Mouse (Mus musculus): Measurements from ENCODE around the gene Hprt.
"Not testable (repeated sequence)": the region's sequence is repeated elsewhere in the genome, so short reads cannot be mapped to it uniquely, and the experiment has no call there.

Gene Hprt

DNA sequence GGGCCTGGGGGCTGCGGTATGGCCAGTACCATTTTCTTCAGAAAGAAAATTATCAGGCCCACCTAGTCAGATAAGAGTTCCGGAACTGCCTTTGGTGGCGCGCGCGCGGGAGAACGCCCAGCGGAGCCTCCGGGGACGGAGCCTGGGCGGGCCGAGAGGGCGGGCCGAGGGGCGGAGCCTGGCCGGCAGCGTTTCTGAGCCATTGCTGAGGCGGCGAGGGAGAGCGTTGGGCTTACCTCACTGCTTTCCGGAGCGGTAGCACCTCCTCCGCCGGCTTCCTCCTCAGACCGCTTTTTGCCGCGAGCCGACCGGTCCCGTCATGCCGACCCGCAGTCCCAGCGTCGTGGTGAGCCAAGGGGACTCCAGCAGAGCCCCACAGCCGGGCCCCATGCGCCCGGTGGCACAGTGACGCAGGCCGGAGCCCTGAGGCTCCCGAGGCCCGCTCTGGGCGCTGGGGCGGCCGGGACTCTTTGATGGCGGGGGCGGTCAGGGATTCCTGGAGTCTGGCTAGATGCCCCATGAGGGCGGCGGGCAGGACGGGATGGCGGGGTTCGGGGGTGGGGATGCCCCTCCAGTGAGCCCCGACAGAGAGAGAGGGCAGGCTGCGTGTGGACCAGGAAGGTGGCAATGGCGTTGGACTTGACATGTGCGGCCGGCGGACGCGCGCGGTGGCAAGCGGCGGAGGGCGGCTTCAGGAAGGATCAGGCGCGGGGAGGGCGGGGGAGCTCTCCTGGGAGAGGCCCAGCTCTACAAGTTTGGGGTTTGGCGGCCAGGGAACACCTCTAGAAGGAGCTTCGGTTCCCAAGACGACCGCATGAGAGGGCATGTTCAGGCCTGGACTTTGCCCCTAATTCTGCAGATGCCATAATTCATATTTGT, at the start of gene Hprt:
Hprt (plus strand) TSS at position 233 of the 879 bp plus-strand sequence.
- DNase-seq (ENCODE audit: low read depth, low spot score), result peak; percentile 63

DNA sequence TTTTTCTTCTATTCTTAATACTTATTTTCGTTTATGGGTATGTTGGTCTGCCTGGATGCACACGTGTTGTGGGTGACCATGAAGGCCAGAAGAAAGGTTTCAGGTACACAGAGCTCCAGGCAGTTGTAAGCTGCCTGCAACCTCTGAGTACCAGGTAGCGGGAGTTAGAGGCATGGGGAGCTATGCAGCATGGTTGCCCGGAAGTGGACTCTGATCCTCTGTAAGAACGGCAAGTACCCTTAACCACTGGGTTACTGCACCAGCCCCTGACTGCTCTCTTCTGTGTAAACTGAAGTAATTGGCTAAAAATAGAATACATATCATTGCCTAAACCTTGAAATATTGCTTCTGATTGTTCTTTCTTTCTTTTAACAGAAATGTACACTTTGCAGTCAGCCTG, 42.4 kb upstream of the Hprt start:
- DNase-seq (ENCODE audit: low read depth, low spot score), result no peak

DNA sequence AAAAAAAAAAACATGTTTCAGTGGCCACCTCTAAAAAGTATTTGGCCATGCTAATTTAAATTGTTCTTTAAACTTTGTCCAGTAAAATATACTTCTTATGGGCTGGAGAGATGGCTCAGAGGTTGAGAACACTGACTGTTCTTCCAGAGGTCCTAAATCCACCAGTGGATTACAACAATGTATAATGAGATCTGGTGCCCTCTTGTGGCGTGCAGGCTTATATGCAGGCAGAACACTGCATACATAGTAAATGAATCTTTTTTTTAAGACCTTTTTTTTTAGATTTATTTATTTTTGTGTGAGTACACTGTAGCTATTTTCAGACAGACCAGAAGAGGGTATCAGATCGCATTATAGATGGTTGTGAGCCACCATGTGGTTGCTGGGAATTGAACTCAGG, 38.2 kb upstream of the Hprt start:
- no peak for DNase-seq (ENCODE audit: low read depth, low spot score)

DNA sequence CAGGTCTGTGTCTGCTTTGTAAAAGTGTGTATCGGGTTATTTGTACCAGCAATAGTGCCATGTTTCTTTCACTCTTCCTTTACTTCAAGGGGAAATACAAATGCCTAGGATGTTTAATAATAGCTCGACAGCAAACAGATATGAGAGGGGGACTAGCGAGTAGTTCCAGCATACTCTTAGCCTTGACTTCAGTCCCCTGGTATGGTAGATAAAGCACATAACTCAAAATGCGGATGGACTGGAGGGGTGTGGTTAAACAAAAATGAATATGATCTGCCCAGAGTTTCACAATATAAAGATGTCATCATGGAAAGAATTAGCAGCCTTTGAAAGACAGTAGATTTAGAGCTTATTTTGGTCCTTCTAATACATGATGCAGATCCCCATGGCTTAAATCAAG, 31.0 kb upstream of the Hprt start:
- DNase-seq (ENCODE audit: low read depth, low spot score), result no peak

DNA sequence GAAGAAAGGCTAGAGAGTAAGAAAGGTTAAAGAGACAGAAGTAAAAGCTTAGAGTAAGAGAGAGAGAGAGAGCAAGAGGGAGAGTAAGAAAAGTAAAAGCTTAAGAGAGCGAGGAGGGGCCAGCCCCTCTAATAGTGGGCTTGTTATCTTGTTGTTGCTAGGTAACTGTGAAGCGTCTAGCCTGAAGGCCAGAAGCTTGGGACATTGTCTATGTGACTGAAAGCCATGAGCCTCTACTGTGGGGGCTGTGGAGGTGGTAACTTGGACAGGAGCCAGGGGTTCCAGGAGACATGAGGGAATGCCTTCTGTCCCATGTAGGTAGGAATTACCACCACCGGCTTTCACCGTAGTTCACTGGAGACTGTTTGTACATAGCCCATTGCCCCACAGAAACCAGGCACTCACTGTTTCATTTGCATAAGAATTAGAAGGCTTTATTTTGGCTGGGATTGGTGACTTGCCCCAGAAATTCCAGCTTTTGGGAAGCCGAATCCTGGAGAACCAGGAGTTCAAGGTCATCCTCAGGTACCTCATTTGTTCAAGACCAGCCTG, 26.3 kb upstream of the Hprt start:
- DNase-seq (ENCODE audit: low read depth, low spot score), result no peak

DNA sequence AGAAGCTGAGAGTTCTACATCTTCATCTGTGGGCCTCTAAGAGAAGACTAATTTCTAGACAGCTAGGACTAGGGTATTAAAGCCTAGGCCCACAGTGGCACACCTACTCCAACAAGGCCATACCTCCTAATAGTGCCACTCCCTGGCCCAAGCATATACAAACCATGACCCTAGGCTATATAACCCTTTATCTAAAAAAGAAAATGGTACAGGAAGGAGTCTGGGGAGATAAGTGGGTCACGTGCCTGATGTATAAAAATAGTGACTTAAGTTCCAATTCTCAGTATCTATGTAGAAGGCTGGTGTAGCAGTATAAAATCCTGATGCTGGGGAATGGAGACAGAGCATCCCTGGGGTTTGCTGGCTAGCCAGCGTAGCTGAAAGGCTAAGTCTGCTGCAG, 22.8 kb upstream of the Hprt start:
- no peak for DNase-seq (ENCODE audit: low read depth, low spot score)

DNA sequence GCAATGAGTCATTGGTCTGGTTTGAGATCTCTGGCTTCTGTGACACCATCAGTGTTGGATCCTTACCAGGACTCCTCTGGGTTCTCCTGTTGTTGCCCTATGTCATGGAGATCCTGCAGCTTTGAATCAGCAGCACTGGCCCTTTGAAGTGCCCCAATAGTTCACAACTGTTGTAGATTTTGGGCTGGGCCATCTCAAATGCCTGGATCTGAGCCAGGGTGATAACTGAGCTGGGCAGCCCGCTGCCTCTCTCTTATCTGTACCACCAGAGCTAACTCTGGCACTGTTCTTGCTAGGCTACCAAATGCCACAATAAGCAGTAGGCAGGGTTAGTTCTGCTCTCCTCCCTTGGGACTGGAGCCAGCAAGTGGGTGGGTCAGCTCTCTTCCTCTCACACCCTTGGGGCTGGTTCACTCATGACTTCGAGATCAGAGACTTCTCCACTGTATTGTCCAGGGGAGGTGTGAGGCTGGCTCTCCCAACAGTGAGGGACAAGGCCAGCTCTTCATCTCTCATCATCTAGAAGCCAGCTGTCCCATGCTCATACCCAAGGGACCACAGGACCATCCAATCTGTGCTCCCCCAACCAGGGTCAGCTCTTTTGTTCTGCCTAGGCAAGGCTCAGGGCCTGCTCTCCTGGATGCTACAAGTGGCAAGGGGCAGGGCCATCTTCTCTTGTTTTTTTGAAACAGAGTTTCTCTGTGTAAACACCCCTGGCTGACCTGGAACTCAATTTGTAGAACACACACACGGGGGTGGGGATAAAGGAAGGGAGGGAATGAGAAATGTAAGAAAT, 16.5 kb upstream of the Hprt start:
- peak; percentile 10 for DNase-seq (ENCODE audit: low read depth, low spot score)

DNA sequence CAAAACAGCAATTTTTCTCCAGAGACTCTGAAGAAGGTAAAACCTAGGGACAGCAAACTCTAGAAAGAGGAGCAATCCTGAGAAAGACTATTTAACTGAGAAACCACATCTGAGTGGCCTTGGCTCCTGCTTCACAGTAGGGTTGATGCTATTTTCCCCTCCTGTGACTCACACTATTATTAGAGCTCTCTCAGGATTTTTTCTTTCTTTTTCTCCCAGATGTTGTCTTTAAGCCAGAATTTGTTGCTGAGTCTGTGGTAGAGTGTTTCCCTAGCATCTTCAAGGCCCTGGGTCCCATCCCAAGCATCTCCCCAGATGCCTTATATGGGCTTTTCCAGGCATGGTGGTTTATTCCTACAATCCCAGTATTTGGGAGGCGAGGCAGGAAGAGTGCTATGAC, 15.8 kb upstream of the Hprt start:
- DNase-seq (ENCODE audit: low read depth, low spot score), result no peak

DNA sequence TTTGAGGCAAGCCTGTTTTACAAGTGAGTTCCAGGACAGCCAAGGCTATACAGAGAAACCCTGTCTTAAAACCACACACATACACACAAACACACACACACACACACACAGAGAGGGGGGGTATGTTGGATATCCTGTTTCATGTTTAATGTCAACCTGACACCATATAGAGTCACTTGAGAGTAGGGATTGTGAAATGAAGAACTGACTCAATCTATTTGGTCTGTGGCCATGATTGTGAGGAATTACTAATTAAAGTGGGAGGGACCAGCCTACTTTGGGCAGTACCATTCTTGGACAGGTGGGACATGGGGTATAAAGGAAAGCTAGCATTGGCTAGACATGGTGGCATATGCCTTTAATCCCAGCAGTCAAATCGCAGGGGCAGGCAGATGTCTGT, 15.3 kb upstream of the Hprt start:
- no peak for DNase-seq (ENCODE audit: low read depth, low spot score)

DNA sequence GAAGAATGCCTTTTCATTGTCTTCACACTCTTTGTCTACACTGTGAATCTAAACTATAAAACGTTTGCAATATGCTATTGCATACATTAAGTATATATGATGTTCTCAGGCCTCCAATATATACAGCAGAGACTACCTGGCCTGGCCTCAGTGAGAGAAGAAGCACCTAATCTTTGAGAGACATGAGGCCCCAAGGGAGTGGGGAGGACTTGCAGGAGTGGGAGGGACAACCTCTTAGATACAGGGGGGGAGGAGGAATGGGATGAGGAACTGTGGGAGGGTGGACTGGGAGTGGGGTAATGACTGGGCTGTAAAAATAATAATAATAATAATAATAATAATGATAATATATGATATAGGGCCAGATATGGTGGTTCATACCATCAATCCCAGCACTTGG, 9.4 kb upstream of the Hprt start:
- no peak for DNase-seq (ENCODE audit: low read depth, low spot score)

DNA sequence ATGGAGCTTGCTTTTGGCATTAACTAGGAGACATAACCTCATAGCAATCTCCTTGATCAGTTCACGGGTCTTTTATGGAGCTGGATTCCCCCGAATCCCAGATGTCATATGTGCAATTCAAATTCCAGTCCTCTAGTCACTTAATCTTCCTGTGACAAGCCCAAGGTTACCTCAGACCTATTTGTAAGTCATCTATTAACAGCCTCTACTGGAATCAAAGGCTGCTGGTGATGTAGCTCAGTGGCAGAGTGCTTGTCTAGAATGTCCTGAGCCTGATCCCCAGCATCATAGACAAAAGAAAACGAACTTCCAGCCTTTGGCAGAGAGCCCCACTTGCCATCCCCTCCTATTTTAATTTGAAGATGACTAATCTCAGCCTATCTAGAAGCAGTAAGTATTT, 6.6 kb upstream of the Hprt start:
- no peak for DNase-seq (ENCODE audit: low read depth, low spot score)

DNA sequence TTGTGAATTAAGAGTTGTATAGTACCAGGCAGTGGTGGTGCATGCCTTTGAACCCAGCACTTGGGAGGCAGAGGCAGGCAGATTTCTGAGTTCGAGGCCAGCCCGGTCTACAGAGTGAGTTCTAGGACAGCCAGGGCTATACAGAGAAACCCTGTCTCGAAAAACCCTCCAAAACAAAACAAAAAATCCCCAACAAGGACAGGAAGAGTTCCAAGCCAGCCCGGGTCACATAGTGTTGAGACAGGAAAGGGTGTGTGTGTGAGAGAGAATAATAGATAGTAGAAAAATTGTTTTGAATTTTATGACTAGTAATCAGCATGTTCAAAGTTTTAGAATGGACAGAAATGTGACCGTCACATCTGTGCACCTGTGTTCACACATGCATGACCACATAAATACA, 6.8 kb downstream of the Hprt start:
- DNase-seq (ENCODE audit: low read depth, low spot score), result not testable (repeated sequence)

DNA sequence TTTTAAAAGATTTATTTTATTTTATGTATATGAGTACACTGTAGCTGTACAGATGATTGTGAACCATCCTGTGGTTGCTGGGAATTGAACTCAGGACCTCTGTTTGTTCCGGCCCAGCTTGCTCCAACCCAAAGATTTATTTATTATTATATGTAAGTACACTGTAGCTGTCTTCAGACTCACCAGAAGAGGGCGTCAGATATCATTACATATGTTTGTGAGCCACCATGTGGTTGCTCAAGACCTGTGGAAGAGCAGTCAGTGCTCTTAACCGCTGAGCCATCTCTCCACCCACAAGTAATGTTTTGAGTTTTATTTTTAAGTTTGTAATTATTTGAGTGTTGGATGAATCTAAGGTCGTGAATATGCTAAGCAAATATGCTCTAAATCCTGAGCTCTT, 16.9 kb downstream of the Hprt start:
- not testable (repeated sequence) for DNase-seq (ENCODE audit: low read depth, low spot score)

DNA sequence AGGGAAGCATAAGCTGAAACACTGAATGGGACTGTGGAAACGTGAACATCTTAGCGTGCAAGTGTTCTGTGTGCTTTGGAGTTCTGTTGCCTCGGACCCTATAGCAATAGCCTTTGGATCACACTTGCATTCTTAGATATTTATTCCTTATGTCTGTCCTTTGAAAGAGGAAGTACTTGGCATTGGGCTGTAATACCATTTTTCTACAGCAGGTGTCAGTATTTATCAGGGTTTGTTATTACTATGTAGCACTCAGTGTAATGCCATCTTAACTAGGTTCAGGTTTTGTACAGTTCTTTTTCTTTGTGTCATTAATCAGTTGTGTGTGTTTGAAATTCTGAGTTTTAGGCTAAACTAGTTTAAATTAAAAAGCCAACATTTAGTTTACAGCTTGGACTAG, 18.1 kb downstream of the Hprt start:
- DNase-seq (ENCODE audit: low read depth, low spot score), result peak; percentile 25

DNA sequence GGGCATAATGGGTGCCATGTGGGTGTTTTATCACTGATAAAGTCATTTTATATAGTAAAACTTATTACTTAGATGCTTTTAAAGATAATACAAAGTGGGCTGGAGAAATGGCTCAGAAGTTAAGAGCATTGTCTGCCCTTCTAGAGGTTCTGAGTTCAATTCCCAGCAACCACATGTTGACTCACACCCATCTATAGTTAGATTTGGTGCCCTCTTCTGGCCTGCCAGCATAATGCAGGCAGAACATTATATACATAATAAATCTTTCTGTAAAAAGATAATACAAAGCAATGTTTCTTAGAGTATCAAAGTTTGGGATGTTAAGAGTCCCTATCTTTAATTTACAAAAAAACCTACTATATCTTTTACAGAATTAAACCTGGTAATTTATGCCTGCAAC, 27.6 kb downstream of the Hprt start:
- DNase-seq (ENCODE audit: low read depth, low spot score), result no peak

DNA sequence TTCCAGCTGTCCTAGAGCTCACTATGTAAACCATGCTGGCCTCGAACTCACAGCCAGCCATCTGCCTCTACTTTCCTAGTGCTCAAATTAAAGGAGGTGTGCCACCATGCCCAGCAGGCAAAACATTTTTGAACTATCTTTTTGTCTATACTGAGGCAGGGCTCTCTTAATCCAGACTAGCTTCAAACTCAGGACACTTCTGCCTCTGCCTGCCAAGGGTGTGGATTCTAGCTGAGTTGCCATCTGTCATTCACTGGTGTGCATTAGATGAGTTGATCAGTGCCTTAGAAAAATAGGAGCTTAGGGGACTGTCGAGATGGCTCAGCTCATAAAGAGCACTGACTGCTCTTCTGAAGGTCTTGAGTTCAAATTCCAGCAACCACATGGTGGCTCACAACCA, 35.1 kb downstream of the Hprt start:
- no peak for DNase-seq (ENCODE audit: low read depth, low spot score)

DNA sequence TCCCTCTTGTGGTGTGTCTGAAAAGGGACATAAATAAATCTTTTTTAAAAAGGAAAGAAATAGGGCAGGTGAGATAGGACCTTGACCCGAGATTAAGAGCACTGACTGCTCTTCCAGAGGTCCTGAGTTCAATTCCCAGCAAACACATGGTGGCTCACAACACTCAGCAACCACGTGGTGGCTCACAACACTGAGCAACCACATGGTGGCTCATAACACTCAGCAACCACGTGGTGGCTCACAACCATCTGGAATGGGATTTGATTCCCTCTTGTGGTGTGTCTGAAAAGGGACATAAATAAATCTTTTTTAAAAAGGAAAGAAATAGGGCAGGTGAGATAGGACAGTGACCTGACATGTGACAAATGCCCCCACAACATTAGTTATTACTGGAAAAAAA, 36.3 kb downstream of the Hprt start:
- not testable (repeated sequence) for DNase-seq (ENCODE audit: low read depth, low spot score)

DNA sequence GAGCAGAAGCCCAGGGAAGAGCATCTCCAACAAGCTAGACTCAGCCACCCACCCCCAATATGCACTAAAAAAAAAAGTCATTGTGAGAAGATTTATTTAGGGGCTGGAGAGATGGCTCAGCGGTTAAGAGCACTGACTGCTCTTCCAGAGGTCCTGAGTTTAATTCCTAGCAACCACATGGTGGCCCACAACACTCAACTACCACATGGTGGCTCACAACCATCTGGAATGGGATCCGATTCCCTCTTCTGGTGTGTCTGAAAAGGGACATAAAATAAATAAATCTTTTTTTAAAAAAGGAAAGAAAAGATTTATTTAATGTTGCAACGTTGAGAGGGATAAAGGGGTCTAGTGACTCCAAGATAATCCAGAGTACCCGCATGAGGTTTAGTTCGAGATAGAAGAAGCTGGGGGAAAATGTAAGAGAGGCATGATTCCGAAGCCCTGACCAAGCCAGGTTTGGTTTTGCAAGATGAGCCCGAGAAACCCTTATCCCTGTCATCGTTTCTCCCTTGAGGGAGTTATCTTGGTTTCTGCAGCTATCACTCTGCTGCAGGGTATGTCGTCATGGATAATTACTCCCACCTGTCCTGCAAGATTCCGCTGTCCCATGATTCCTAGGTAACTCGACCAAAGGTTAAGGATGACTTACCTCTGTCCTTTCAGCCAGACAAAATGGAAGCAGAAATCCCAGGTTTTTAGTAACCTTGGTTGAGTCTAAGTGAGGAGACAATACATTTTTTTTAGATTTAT, 37.7 kb downstream of the Hprt start:
- DNase-seq (ENCODE audit: low read depth, low spot score), result no peak

DNA sequence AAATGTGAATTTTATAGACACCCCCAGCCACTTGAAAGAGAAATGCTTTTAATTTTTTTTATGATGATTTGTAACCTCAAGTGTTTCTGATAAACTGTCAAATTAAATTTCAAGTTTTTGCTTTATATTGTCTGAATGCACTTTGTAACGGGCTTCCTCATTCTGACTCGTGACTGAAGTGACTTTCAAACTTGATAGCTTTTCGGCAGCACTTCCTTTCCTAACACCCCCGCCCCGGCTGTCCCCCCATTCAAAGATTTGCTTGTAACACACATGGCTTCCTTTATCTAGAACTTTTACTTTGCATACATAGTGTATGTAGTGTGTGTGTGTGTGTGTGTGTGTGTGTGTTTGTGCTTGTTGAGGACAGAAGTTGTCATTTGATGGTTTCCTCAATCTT, 41.6 kb downstream of the Hprt start:
- no peak for DNase-seq (ENCODE audit: low read depth, low spot score)

DNA sequence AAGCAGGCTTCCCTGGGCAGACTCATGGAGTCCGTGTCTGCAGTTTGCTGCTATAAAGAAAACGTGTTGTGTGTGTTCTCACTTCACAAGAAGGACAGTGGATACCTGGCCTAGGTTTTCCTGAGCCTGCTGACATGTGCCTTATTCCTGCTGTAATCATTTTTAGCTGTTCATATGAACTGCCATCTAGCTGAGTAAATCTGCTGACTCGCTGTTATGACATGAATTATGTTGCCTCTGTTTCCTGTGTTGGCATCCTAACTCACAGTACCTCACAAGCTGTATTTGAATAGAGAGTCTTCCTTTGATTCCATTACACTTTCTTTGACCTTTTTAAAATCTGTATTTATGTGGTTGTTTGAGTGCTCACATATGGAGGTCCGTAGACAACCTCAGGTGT, 50.3 kb downstream of the Hprt start:
- no peak for DNase-seq (ENCODE audit: low read depth, low spot score)

DNA sequence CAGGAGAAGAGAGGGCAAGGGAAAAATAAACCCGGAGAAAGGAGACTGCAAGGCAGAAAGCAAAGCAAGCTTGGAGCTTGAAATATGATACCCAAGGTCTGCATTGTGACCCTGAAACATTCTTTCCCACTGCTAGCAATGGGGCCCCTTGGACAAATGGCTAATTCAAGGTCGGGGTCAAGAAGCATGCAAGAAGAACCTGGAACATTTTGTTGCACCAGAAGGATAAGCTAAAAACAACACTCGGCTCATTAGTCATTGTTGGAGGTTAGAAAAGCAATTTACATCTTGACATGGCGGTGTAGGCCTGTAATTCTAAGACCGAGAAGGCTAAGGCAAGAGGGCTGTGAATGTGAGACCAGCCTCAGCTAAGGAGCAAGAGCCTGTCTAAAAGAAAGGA, 51.7 kb downstream of the Hprt start:
- DNase-seq (ENCODE audit: low read depth, low spot score), result no peak

DNA sequence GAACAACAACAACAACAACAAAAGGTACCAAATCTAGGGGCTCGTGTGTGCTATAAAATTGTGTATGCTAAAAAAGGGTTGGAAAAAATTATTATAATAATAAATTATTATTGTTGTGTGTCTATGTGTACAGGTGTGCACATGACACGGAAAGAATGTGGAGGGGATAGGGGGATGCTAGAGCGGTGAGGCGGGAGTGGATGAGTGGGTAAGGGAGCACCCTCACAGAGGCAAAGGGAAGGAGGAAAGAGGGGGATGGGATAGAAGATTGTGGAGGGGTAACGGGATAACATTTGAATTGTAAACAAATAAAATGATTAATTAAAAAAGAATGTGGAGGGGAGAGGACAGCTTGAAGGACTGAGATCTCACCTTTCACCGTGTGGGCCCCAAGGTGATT, 52.2 kb downstream of the Hprt start:
- DNase-seq (ENCODE audit: low read depth, low spot score), result no peak

Data from skeletal muscle tissue, adult 2 months (tissue).